Mouse (Mus musculus) megakaryocyte, embryonic 14.5 days (primary cell): Measurements from ENCODE around the gene Nat9. TPM values are rescaled to one million over a fixed set of nuclear protein-coding genes. Genes with fewer than 3 reads are reported as not detected.

ENCODE experiments used
- H3K27me3 ChIP-seq: replicated peaks from 2 replicates; pipeline ENCODE3; 2012; ENCODE audit warnings: inconsistent platforms
- H3K36me3 ChIP-seq: replicated peaks from 2 replicates; pipeline ENCODE3; 2012; ENCODE audit warnings: low read length, inconsistent platforms, mixed read lengths
- H3K4me1 ChIP-seq: 2 replicates; pipeline ENCODE4 v1.6.1; 2012; ENCODE audit warnings: inconsistent platforms
- H3K4me3 ChIP-seq: replicated peaks from 2 replicates; pipeline ENCODE3; 2012; ENCODE audit warnings: moderate library complexity, mild to moderate bottlenecking, inconsistent platforms
- H3K9me3 ChIP-seq: 2 replicates; pipeline ENCODE4 v1.6.1; 2012; ENCODE audit warnings: inconsistent platforms
- FLI1 ChIP-seq: IDR thresholded peaks from 2 replicates; pipeline ENCODE4 v1.6.1; 2012; ENCODE audit warnings: low read length, inconsistent platforms, mixed read lengths
- GATA1 ChIP-seq: IDR thresholded peaks from 3 replicates; pipeline ENCODE4 v1.6.1; 2012; ENCODE audit warnings: mixed read lengths, low read length, inconsistent platforms, borderline replicate concordance
- polyA plus RNA-seq: library from polyadenylated mRNA; stranded (reverse); fragments of >175 nt; gene quantifications from 2 replicates; pipeline ENCODE4 v1.2.3, GENCODE M21; 2012; ENCODE audit warnings: low replicate concordance; ENCODE audit not compliant: insufficient read depth

Nat9 gene
- polyA plus RNA-seq, 1 experiment, result 27.1 TPM

- Histone ChIP-seq H3K4me3 (no peak overlapping the region), H3K36me3 (peaks cover 51% of the 10 kb centered on the region), H3K4me1 (peaks cover 85% of the 10 kb centered on the region), H3K27me3 (no peaks in the 10 kb centered on the region), H3K9me3 (no peaks in the 10 kb centered on the region)
- no peak for TF ChIP-seq FLI1
- TF ChIP-seq GATA1, result no peak
Observed at GRCm38 (mm10) chr11:115160016-115160797, 27.5 kb downstream of the Nat9 start.

DNA sequence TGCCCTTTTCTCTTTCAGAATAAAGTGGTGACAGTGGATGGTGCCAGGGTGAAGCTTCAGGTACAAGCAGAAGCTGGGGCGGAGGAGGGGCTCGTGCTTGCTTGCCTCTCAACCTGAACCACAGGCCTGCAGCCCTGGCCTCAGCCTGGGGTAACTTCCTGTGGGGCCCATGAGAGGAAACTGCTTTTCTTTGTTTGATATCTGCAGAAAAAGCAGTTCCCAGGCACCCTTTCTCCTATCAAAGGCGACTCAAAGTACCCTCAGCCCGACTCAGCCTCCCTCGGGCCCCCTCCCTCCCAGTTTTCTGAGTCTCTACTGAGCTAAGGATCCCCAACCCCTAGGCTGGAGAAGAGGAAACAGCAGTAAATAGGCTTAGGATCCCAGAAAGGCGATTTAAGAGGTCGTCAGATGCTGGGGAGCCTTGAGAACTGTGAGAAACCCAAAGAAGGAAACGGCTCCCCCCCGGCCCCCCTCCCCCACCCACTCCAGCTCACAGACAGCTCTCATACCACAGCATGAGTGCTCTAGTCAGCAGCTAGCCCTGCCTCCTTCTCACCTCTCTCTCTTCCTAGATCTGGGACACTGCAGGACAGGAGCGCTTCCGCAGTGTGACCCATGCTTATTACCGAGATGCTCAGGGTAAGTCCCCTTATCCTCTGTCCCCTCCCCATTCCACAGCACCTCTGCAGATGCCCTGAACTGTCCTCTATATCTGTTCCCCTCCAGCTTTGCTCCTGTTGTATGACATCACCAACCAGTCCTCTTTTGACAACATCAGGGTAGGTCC, 29.5 kb downstream of the Nat9 start:
- no peaks in the 10 kb centered on the region for H3K27me3 ChIP-seq
- peaks cover 97% of the 10 kb centered on the region for H3K4me1 ChIP-seq
- peak overlapping the region; percentile 87 for H3K4me3 ChIP-seq
- H3K9me3 ChIP-seq, result no peaks in the 10 kb centered on the region
- TF ChIP-seq FLI1, result no peak
- H3K36me3 ChIP-seq, result peaks cover 51% of the 10 kb centered on the region

GRCm38 (mm10) chr11:115155053-115155634, 32.5 kb downstream of the Nat9 start:
- TF ChIP-seq FLI1 (no peak), GATA1 (no peak)
- peaks cover 83% of the 10 kb centered on the region for H3K4me1 ChIP-seq
- H3K36me3 ChIP-seq, result peaks cover 38% of the 10 kb centered on the region
- H3K9me3 ChIP-seq, result no peaks in the 10 kb centered on the region
- peaks cover 20% of the 10 kb centered on the region for H3K27me3 ChIP-seq
- H3K4me3 ChIP-seq, result peak overlapping the region; percentile 95

DNA sequence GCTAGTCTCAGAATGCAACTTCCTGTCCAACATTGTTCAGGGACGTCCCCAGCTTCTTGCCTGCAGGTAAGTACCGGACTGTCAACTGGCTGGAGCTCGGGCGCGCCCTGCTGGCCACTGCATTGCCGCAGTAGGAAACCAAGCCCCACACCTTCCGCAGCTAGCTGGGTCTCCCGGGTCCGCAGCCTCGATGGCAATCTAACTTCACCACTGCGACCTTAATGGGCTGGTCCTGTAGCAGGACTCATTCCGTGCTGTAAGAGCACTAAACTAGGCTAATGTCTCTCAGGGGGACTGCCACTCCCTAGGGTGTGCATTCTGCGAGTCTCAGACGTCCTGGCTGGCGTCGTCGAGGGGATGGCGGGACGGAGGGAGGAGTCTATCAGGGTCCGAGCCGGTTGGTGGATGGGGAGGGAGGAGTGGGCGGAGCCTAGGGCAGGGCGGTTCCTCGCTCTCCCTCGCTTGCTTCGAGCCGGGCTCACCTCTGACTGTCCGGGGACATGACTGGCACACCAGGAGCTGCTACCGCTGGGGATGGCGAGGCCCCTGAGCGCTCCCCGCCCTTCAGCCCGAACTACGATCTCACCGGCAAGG, 33.9 kb downstream of the Nat9 start:
- TF ChIP-seq GATA1, result no peak
- no peak for TF ChIP-seq FLI1
- peak overlapping the region; percentile 95 for H3K4me3 ChIP-seq
- peaks cover 24% of the 10 kb centered on the region for H3K27me3 ChIP-seq

DNA sequence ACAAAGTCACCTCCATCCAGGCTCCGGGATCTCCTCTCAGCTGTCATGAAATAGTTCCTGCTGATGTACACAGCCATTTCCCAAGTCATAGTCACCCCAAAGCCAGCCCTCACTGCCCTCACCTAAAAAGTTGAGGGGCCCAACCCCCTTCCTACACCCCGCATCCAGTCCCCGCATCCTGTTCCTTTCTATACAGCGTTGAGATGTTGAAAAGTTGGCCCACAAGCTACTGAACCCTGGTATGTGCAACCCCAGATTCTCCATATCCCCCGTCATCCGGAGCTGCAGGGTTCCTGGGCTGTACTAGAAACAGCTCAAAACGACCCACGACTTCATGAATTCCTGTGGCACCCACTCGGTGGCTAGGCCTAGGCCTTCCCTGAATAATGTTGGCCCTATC, 34.6 kb downstream of the Nat9 start:
- Histone ChIP-seq H3K4me1 (peaks cover 63% of the 10 kb centered on the region), H3K27me3 (peaks cover 27% of the 10 kb centered on the region)
- no peak for TF ChIP-seq FLI1
- TF ChIP-seq GATA1, result no peak

More for the DNA sequence above, 33.9 kb downstream of the Nat9 start:
- Histone ChIP-seq H3K36me3 (peaks cover 24% of the 10 kb centered on the region), H3K9me3 (peaks cover 10% of the 10 kb centered on the region), H3K4me1 (peaks cover 69% of the 10 kb centered on the region)

GRCm38 (mm10) chr11:115151755-115152429, 35.8 kb downstream of the Nat9 start:
- TF ChIP-seq FLI1 (no peak), GATA1 (no peak)
- Histone ChIP-seq H3K4me1 (peaks cover 54% of the 10 kb centered on the region), H3K36me3 (peaks cover 10% of the 10 kb centered on the region), H3K4me3 (no peak overlapping the region), H3K27me3 (peaks cover 37% of the 10 kb centered on the region), H3K9me3 (peaks cover 10% of the 10 kb centered on the region)

More for the DNA sequence above, 34.6 kb downstream of the Nat9 start:
- Histone ChIP-seq H3K9me3 (peaks cover 10% of the 10 kb centered on the region), H3K36me3 (peaks cover 20% of the 10 kb centered on the region), H3K4me3 (peak overlapping the region; percentile 95)

DNA sequence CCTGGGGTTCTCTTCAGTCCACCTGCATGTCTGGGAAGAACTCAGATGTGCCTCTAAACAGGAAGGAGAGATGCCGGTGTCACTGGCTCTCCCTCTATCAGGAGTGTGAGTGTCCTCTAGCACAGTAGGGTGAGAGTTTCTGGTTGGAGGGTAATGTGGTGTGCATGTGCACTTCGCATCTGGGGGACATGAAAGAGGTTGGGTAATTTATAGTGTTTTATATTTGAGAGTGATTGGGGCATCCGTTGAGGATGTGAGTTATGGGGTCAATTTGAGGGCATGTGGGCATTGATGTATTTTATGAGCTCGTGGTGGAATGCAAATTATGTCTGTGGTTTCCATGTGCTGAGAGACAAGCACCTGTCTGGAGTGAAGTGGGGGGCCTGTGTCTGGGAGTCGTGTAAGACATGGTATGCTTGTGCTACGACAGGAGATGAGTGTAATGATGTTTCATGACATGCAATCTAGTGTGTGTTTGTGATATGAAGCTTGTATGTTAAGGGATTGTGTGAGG, 36.9 kb downstream of the Nat9 start:
- H3K27me3 ChIP-seq, result peaks cover 41% of the 10 kb centered on the region
- peaks cover 1% of the 10 kb centered on the region for H3K36me3 ChIP-seq
- TF ChIP-seq GATA1 (no peak), FLI1 (no peak)
- H3K4me1 ChIP-seq, result peaks cover 43% of the 10 kb centered on the region
- peaks cover 10% of the 10 kb centered on the region for H3K9me3 ChIP-seq
- no peak overlapping the region for H3K4me3 ChIP-seq

DNA sequence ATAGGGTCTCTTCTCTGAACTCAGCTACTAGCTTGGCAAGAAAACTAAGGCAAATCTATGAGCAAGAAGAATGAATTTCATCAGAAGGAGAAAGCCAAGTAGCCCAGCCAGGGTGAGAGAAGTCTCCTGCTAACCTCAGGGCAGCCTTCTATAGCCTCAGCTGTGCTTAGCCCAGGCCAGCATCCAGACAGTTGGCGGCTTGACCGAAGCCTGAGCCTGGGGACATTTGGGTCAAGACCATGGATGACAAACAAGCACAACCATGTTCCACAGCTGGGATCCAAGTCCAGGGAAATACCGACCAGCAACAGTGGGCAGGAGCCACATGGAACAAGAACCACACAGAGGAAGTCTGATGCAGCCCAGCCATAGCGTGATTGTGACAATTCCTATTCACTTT, 39.8 kb downstream of the Nat9 start:
- peaks cover 10% of the 10 kb centered on the region for H3K9me3 ChIP-seq
- H3K4me3 ChIP-seq, result no peak overlapping the region
- H3K36me3 ChIP-seq, result no peaks in the 10 kb centered on the region
- peaks cover 13% of the 10 kb centered on the region; the same call in 1 of the 2 replicates for H3K4me1 ChIP-seq
- peaks cover 59% of the 10 kb centered on the region for H3K27me3 ChIP-seq
- TF ChIP-seq FLI1 (no peak), GATA1 (no peak)

- Histone ChIP-seq H3K4me3 (no peak overlapping the region), H3K9me3 (no peaks in the 10 kb centered on the region), H3K36me3 (no peaks in the 10 kb centered on the region), H3K4me1 (peaks cover 10% of the 10 kb centered on the region), H3K27me3 (peaks cover 34% of the 10 kb centered on the region)
- TF ChIP-seq FLI1 (no peak), GATA1 (no peak)
Observed at GRCm38 (mm10) chr11:115141970-115142369, 45.7 kb downstream of the Nat9 start.
